Mouse (Mus musculus) forebrain, embryonic 15.5 days (tissue): Measurements from ENCODE around the gene Hist1h3f. TPM values are rescaled to one million over a fixed set of nuclear protein-coding genes. Genes with fewer than 3 reads are reported as not detected.
A peak's percentile ranks its signal among the peaks of the same experiment; 100 is the strongest.
"Not testable (repeated sequence)": the region's sequence is repeated elsewhere in the genome, so short reads cannot be mapped to it uniquely, and the experiment has no call there.

ENCODE experiments used
- ATAC-seq: fragments of 200-750 bp; cut with Nextera tagmentation; replicated peaks from 2 replicates; pipeline ENCODE4 v1.8.0; 2017; ENCODE audit warnings: mild to moderate bottlenecking, moderate TSS enrichment, moderate library complexity
- H3K27ac ChIP-seq: fragments of 300-500 bp; sonication (generic); replicated peaks from 2 replicates; pipeline ENCODE4 v1.5.1; 2015; ENCODE audit warnings: mild to moderate bottlenecking, inconsistent platforms
- H3K27me3 ChIP-seq: fragments of 300-500 bp; sonication (generic); 2 replicates; pipeline ENCODE4 v1.6.1; 2015; ENCODE audit warnings: inconsistent platforms
- H3K36me3 ChIP-seq: fragments of 300-500 bp; sonication (generic); 2 replicates; pipeline ENCODE4 v1.6.1; 2015; ENCODE audit warnings: mild to moderate bottlenecking, inconsistent platforms
- H3K4me1 ChIP-seq: fragments of 300-500 bp; sonication (generic); 2 replicates; pipeline ENCODE4 v1.6.1; 2015; ENCODE audit warnings: inconsistent platforms
- H3K4me2 ChIP-seq: fragments of 300-500 bp; sonication (generic); replicated peaks from 2 replicates; pipeline ENCODE4 v1.6.1; 2015; ENCODE audit warnings: mild to moderate bottlenecking, inconsistent platforms
- H3K4me3 ChIP-seq: fragments of 300-500 bp; sonication (generic); 2 replicates; pipeline ENCODE4 v1.5.1; 2015; ENCODE audit warnings: mild to moderate bottlenecking, inconsistent platforms
- H3K9ac ChIP-seq: fragments of 300-500 bp; sonication (generic); replicated peaks from 2 replicates; pipeline ENCODE4 v1.6.1; 2015; ENCODE audit warnings: mild to moderate bottlenecking, inconsistent platforms
- H3K9me3 ChIP-seq: fragments of 300-500 bp; sonication (generic); 2 replicates; pipeline ENCODE4 v1.6.1; 2016; ENCODE audit warnings: inconsistent platforms
- WGBS: fragments of 180-500 bp; shearing (Covaris S2); methylation state at CpG from one replicate; pipeline ENCODE4 v1.1.7; 2015; ENCODE audit warnings: mixed read lengths; 5-methylcytosine and 5-hydroxymethylcytosine counted together
- polyA plus RNA-seq: library from polyadenylated mRNA; unstranded; fragments of >200 nt; fragmentation: Nextera tagmentation; extraction: Ambion mirVana; gene quantifications from 2 replicates; pipeline ENCODE4 v1.2.1, GENCODE M21; 2015

Gene Hist1h3f
- polyA plus RNA-seq, 1 experiment from 2014 or later: 0.94 TPM

GRCm38 (mm10) chr13:23533560-23534367, 10.1 kb upstream of the Hist1h3f start, which contains the start of gene Hist1h2af:
Gene Hist1h2af, plus strand, starts transcription at chr13:23533906.
- H3K4me3 ChIP-seq: peak within 1 kb of the TSS; percentile 58
- peak within 1 kb of the TSS; percentile 82 for H3K4me2 ChIP-seq
- H3K27me3 ChIP-seq, H3K36me3 ChIP-seq, H3K9me3 ChIP-seq: not testable (repeated sequence)
- peak within 1 kb of the TSS; percentile 46 for H3K9ac ChIP-seq
- under 1% methylated on average over 30 of the region's 53 CpGs for WGBS
- ATAC-seq: peak; percentile 42
- peak within 1 kb of the TSS; percentile 99 for H3K27ac ChIP-seq
- peaks cover 59% of the 10 kb centered on the region for H3K4me1 ChIP-seq

- H3K4me2 ChIP-seq: peak overlapping the region; percentile 82
- H3K4me1 ChIP-seq: peaks cover 52% of the 10 kb centered on the region
- H3K36me3 ChIP-seq: no peaks in the 10 kb centered on the region
- ATAC-seq: no peak
- H3K9ac ChIP-seq: peak overlapping the region; percentile 46
- H3K27ac ChIP-seq: peak overlapping the region; percentile 99
- H3K9me3 ChIP-seq: no peaks in the 10 kb centered on the region
- H3K27me3 ChIP-seq: no peaks in the 10 kb centered on the region
- peak overlapping the region; percentile 58 for H3K4me3 ChIP-seq
- under 1% methylated on average over 15 of the region's 15 CpGs for WGBS
Observed at GRCm38 (mm10) chr13:23534368-23535131, 9.3 kb upstream of the Hist1h3f start.

GRCm38 (mm10) chr13:23535137-23536075, 8.4 kb upstream of the Hist1h3f start, which contains the start of gene Hist1h3g:
Gene Hist1h3g, plus strand, starts transcription at chr13:23535422.
- peak within 1 kb of the TSS; percentile 58 for H3K4me3 ChIP-seq
- not testable (repeated sequence) for H3K36me3 ChIP-seq, H3K27me3 ChIP-seq, H3K9me3 ChIP-seq
- peak within 1 kb of the TSS; percentile 99 for H3K27ac ChIP-seq
- H3K4me1 ChIP-seq: peaks cover 47% of the 10 kb centered on the region
- under 1% methylated on average over 49 of the region's 62 CpGs for WGBS
- ATAC-seq: peak; percentile 92
- peak within 1 kb of the TSS; percentile 82 for H3K4me2 ChIP-seq
- peak within 1 kb of the TSS; percentile 46 for H3K9ac ChIP-seq

GRCm38 (mm10) chr13:23536076-23536822, 7.6 kb upstream of the Hist1h3f start:
- Histone ChIP-seq H3K9me3 (no peaks in the 10 kb centered on the region), H3K4me2 (peak overlapping the region; percentile 82), H3K27ac (0 out of 2 replicates have a peak overlapping the region, but pooled peaks have one; percentile 14), H3K36me3 (no peaks in the 10 kb centered on the region), H3K9ac (peak overlapping the region; percentile 32), H3K27me3 (no peaks in the 10 kb centered on the region), H3K4me1 (peaks cover 47% of the 10 kb centered on the region), H3K4me3 (peak overlapping the region; percentile 58)
- 13% methylated on average over 7 of the region's 7 CpGs for WGBS
- no peak for ATAC-seq

- H3K9me3 ChIP-seq: no peaks in the 10 kb centered on the region
- H3K4me3 ChIP-seq: no peak overlapping the region
- 82% methylated on average over 3 of the region's 3 CpGs for WGBS
- H3K9ac ChIP-seq: no peak overlapping the region
- no peak for ATAC-seq
- no peaks in the 10 kb centered on the region for H3K27me3 ChIP-seq
- H3K4me2 ChIP-seq: peak overlapping the region; percentile 82
- no peak overlapping the region for H3K27ac ChIP-seq
- no peaks in the 10 kb centered on the region for H3K36me3 ChIP-seq
- H3K4me1 ChIP-seq: peaks cover 43% of the 10 kb centered on the region
Observed at GRCm38 (mm10) chr13:23537006-23537710, 6.7 kb upstream of the Hist1h3f start.

- no peaks in the 10 kb centered on the region for H3K36me3 ChIP-seq
- 78% methylated on average over 5 of the region's 5 CpGs for WGBS
- H3K27me3 ChIP-seq: no peaks in the 10 kb centered on the region
- no peak overlapping the region for H3K4me3 ChIP-seq
- H3K9ac ChIP-seq: no peak overlapping the region
- H3K27ac ChIP-seq: no peak overlapping the region
- H3K4me2 ChIP-seq: no peak overlapping the region
- peaks cover 37% of the 10 kb centered on the region for H3K4me1 ChIP-seq
- no peaks in the 10 kb centered on the region for H3K9me3 ChIP-seq
- ATAC-seq: no peak
Observed at GRCm38 (mm10) chr13:23538249-23538648, 5.6 kb upstream of the Hist1h3f start.

- H3K9ac ChIP-seq, H3K4me3 ChIP-seq, H3K27ac ChIP-seq, H3K27me3 ChIP-seq, ATAC-seq, H3K4me2 ChIP-seq, H3K9me3 ChIP-seq, H3K36me3 ChIP-seq: not testable (repeated sequence)
- peaks cover 29% of the 10 kb centered on the region for H3K4me1 ChIP-seq
- WGBS: 75% methylated on average over 1 of the region's 1 CpGs
Observed at GRCm38 (mm10) chr13:23539821-23540220, 4.0 kb upstream of the Hist1h3f start.

- H3K27ac ChIP-seq: no peak overlapping the region
- H3K9me3 ChIP-seq: no peaks in the 10 kb centered on the region
- H3K27me3 ChIP-seq: no peaks in the 10 kb centered on the region
- no peak overlapping the region for H3K4me2 ChIP-seq
- H3K36me3 ChIP-seq: no peaks in the 10 kb centered on the region
- no peak overlapping the region for H3K4me3 ChIP-seq
- ATAC-seq: no peak
- 83% methylated on average over 3 of the region's 3 CpGs for WGBS
- H3K4me1 ChIP-seq: peaks cover 18% of the 10 kb centered on the region
- no peak overlapping the region for H3K9ac ChIP-seq
Observed at GRCm38 (mm10) chr13:23541497-23541896, 2.4 kb upstream of the Hist1h3f start.

- not testable (repeated sequence) for H3K27me3 ChIP-seq, H3K9me3 ChIP-seq, H3K36me3 ChIP-seq, ATAC-seq
- Histone ChIP-seq H3K27ac (peak overlapping the region; percentile 86), H3K4me2 (peak overlapping the region; percentile 83), H3K4me1 (peaks cover 11% of the 10 kb centered on the region; the same call in 1 of the 2 replicates), H3K9ac (peak overlapping the region; percentile 52), H3K4me3 (peak overlapping the region; percentile 50)
- 8% methylated on average over 3 of the region's 3 CpGs for WGBS
Observed at GRCm38 (mm10) chr13:23542225-23542980, 1.4 kb upstream of the Hist1h3f start.

- peak; percentile 93 for ATAC-seq
- peak within 1 kb of the TSS; percentile 83 for H3K4me2 ChIP-seq
- H3K4me1 ChIP-seq, H3K36me3 ChIP-seq, H3K9me3 ChIP-seq, H3K27me3 ChIP-seq: not testable (repeated sequence)
- WGBS: under 1% methylated on average over 42 of the region's 42 CpGs
- H3K9ac ChIP-seq: peak within 1 kb of the TSS; percentile 52
- peak within 1 kb of the TSS; percentile 55 for H3K4me3 ChIP-seq
- peak within 1 kb of the TSS; percentile 97 for H3K27ac ChIP-seq
Observed at GRCm38 (mm10) chr13:23542999-23543607, 749 bp upstream of the Hist1h3f start, which contains the start of gene Hist1h2bh. Gene Hist1h2bh, minus strand, starts transcription at chr13:23543392.
